Mouse (Mus musculus) embryonic facial prominence, embryonic 15.5 days (tissue): Measurements from ENCODE around the gene Tubgcp6. TPM values are rescaled to one million over a fixed set of nuclear protein-coding genes. Genes with fewer than 3 reads are reported as not detected.

Source experiments
- microRNA-seq: library from miRNA; unstranded; fragments of <30 nt; microRNA quantifications from one replicate; pipeline ENCODE4, GENCODE M21; 2016; ENCODE audit warnings: borderline number of aligned reads
- polyA plus RNA-seq: library from polyadenylated mRNA; unstranded; fragments of >200 nt; fragmentation: Nextera tagmentation; extraction: Ambion mirVana; gene quantifications from 2 replicates; pipeline ENCODE4 v1.2.1, GENCODE M21; 2015

Tubgcp6 gene
- polyA plus RNA-seq, 1 experiment from 2014 or later: 15.2 TPM

Small RNA genes lying within 50 kb of the gene (microRNA-seq; reads per million reads assigned to microRNA genes)
- gene Mir7118: not detected

Other genes starting within 250 kb of the Tubgcp6 start
- gene Ttll8, start 168.7 kb downstream of the Tubgcp6 start, polyA plus RNA-seq: 0.05 TPM in 1 of 2 replicates, not detected in the other
- gene Mlc1, start 144.1 kb downstream of the Tubgcp6 start, polyA plus RNA-seq: 0.29 TPM in 1 of 2 replicates, not detected in the other
- 0.13 and 0.26 TPM in 2 replicates for gene Mov10l1, start 140.2 kb downstream of the Tubgcp6 start, polyA plus RNA-seq
- 0.33 and 0.84 TPM in 2 replicates for gene Panx2, start 63.4 kb downstream of the Tubgcp6 start, polyA plus RNA-seq
- 53.8 and 55.6 TPM in 2 replicates for gene Trabd, start 48.0 kb downstream of the Tubgcp6 start, polyA plus RNA-seq
- 20.7 and 20.9 TPM in 2 replicates for gene Selenoo, start 34.0 kb downstream of the Tubgcp6 start, polyA plus RNA-seq
- 22.3 and 25.7 TPM in 2 replicates for gene Hdac10, start 5.6 kb upstream of the Tubgcp6 start, polyA plus RNA-seq
- gene Mapk12, start 17.6 kb upstream of the Tubgcp6 start, polyA plus RNA-seq: 9.4 and 11.2 TPM in 2 replicates
- 10.7 and 12.7 TPM in 2 replicates for gene Mapk11, start 26.5 kb upstream of the Tubgcp6 start, polyA plus RNA-seq
- gene Plxnb2, start 57.7 kb upstream of the Tubgcp6 start, polyA plus RNA-seq: 157 and 161 TPM in 2 replicates
- 16.3 and 16.7 TPM in 2 replicates for gene Dennd6b, start 73.4 kb upstream of the Tubgcp6 start, polyA plus RNA-seq
- 33.3 and 35.8 TPM in 2 replicates for gene Ppp6r2, start 88.4 kb upstream of the Tubgcp6 start, polyA plus RNA-seq
- gene Sbf1, start 192.2 kb upstream of the Tubgcp6 start, polyA plus RNA-seq: 57.3 and 65.5 TPM in 2 replicates
- 0.55 and 0.91 TPM in 2 replicates for gene Adm2, start 199.6 kb upstream of the Tubgcp6 start, polyA plus RNA-seq
- gene Miox, start 211.3 kb upstream of the Tubgcp6 start, polyA plus RNA-seq: not detected in 2 replicates
- gene Lmf2, start 232.5 kb upstream of the Tubgcp6 start, polyA plus RNA-seq: 73.0 and 79.9 TPM in 2 replicates
- 150 and 160 TPM in 2 replicates for gene Ncaph2, start 232.6 kb upstream of the Tubgcp6 start, polyA plus RNA-seq